Mouse (Mus musculus) hindbrain, embryonic 15.5 days (tissue): ENCODE measurements around the gene Fbxl16. TPM values are rescaled to one million over a fixed set of nuclear protein-coding genes. Genes with fewer than 3 reads are reported as not detected.

Experiments
- microRNA-seq: library from miRNA; unstranded; fragments of <30 nt; microRNA quantifications from one replicate; pipeline ENCODE4, GENCODE M21; 2016
- polyA plus RNA-seq: library from polyadenylated mRNA; unstranded; fragments of >200 nt; fragmentation: Nextera tagmentation; extraction: Ambion mirVana; gene quantifications from 2 replicates; pipeline ENCODE4 v1.2.1, GENCODE M21; 2015

The Fbxl16 gene
- polyA plus RNA-seq, 1 experiment from 2014 or later: 45.0 TPM

Small RNA genes within 50 kb of the gene (microRNA-seq; reads per million reads assigned to microRNA genes)
- gene Mir3082: 1.1 reads per million
- gene Mir6966: not detected

Other genes with a start within 250 kb of the Fbxl16 start
- gene Sox8, start 238.4 kb upstream of the Fbxl16 start, polyA plus RNA-seq: 17.8 and 23.8 TPM in 2 replicates
- gene Lmf1, start 230.0 kb upstream of the Fbxl16 start, polyA plus RNA-seq: 23.8 and 25.1 TPM in 2 replicates
- gene Gng13, start 91.9 kb upstream of the Fbxl16 start, polyA plus RNA-seq: 6.7 and 9.6 TPM in 2 replicates
- gene Chtf18, start 81.7 kb upstream of the Fbxl16 start, polyA plus RNA-seq: 8.2 and 8.8 TPM in 2 replicates
- 28.7 and 30.1 TPM in 2 replicates for gene Rpusd1, start 81.4 kb upstream of the Fbxl16 start, polyA plus RNA-seq
- 0.05 TPM in 1 of 2 replicates, not detected in the other for gene Mslnl, start 73.0 kb upstream of the Fbxl16 start, polyA plus RNA-seq
- gene Msln, start 54.7 kb upstream of the Fbxl16 start, polyA plus RNA-seq: 0.84 TPM in 1 of 2 replicates, not detected in the other
- 29.5 and 30.7 TPM in 2 replicates for gene Narfl, start 35.3 kb upstream of the Fbxl16 start, polyA plus RNA-seq
- 133 TPM in 2 replicates for gene Haghl, start 23.4 kb upstream of the Fbxl16 start, polyA plus RNA-seq
- gene Ccdc78, start 22.5 kb upstream of the Fbxl16 start, polyA plus RNA-seq: 0.31 and 0.48 TPM in 2 replicates
- 90.1 and 95.7 TPM in 2 replicates for gene Fam173a, start 16.2 kb upstream of the Fbxl16 start, polyA plus RNA-seq
- gene AC134908.4, start 13.4 kb upstream of the Fbxl16 start, polyA plus RNA-seq: 2.0 TPM in 1 of 2 replicates, not detected in the other
- gene Metrn, start 11.9 kb upstream of the Fbxl16 start, polyA plus RNA-seq: 67.2 and 82.2 TPM in 2 replicates
- 27.3 and 28.2 TPM in 2 replicates for gene Wdr24, start 14.5 kb downstream of the Fbxl16 start, polyA plus RNA-seq
- gene Jmjd8, start 19.8 kb downstream of the Fbxl16 start, polyA plus RNA-seq: 51.1 and 55.0 TPM in 2 replicates
- gene Stub1, start 24.3 kb downstream of the Fbxl16 start, polyA plus RNA-seq: 358 and 382 TPM in 2 replicates
- gene Rhbdl1, start 28.2 kb downstream of the Fbxl16 start, polyA plus RNA-seq: 51.9 and 56.8 TPM in 2 replicates
- 13.8 and 14.0 TPM in 2 replicates for gene Gm20683, start 32.7 kb downstream of the Fbxl16 start, polyA plus RNA-seq
- 15.1 and 16.6 TPM in 2 replicates for gene Rhot2, start 35.8 kb downstream of the Fbxl16 start, polyA plus RNA-seq
- gene Wdr90, start 52.4 kb downstream of the Fbxl16 start, polyA plus RNA-seq: 19.0 and 19.9 TPM in 2 replicates
- 27.0 and 28.4 TPM in 2 replicates for gene Mcrip2, start 59.7 kb downstream of the Fbxl16 start, polyA plus RNA-seq
- 58.7 and 64.1 TPM in 2 replicates for gene Mettl26, start 66.0 kb downstream of the Fbxl16 start, polyA plus RNA-seq
- gene Wfikkn1, start 71.8 kb downstream of the Fbxl16 start, polyA plus RNA-seq: 0.39 and 0.44 TPM in 2 replicates
- gene Rab40c, start 110.6 kb downstream of the Fbxl16 start, polyA plus RNA-seq: 49.3 and 55.0 TPM in 2 replicates
- 73.9 and 77.2 TPM in 2 replicates for gene Pigq, start 135.9 kb downstream of the Fbxl16 start, polyA plus RNA-seq
- 0.30 and 0.91 TPM in 2 replicates for gene Nhlrc4, start 135.9 kb downstream of the Fbxl16 start, polyA plus RNA-seq
- gene A930017K11Rik, start 143.5 kb downstream of the Fbxl16 start, polyA plus RNA-seq: 2.7 and 5.4 TPM in 2 replicates
- gene Capn15, start 176.7 kb downstream of the Fbxl16 start, polyA plus RNA-seq: 20.2 and 27.6 TPM in 2 replicates